Mouse (Mus musculus): ENCODE data around the gene Rfng. TPM values are rescaled to one million over a fixed set of nuclear protein-coding genes. Genes with fewer than 3 reads are reported as not detected.
A peak's percentile ranks its signal among the peaks of the same experiment; 100 is the strongest.

Gene Rfng
- polyA plus RNA-seq, 1 experiment from 2014 or later: 91.1 TPM

- Histone ChIP-seq H3K9ac (replicated peaks; ENCODE audit: low read depth, low read length) (peak overlapping the region; percentile 95), H3K27ac (ENCODE audit: low read depth, low read length) (peak overlapping the region; percentile 99), H3K27me3 (ENCODE audit: control insufficient read depth, insufficient read depth, low read length) (no peaks in the 10 kb centered on the region), H3K4me2 (ENCODE audit: low read depth, low read length) (peak overlapping the region; percentile 99), H3K4me3 (ENCODE audit: low read depth, low read length) (peak overlapping the region; percentile 84), H3K36me3 (ENCODE audit: control insufficient read depth, insufficient read depth, low read length) (peaks cover 3% of the 10 kb centered on the region), H3K4me1 (ENCODE audit: control insufficient read depth, insufficient read depth, low read length) (peaks cover 28% of the 10 kb centered on the region), H3K9me3 (ENCODE audit: control insufficient read depth, low read length) (no peaks in the 10 kb centered on the region)
- ATAC-seq (ENCODE audit: low read depth): no peak
- 52% methylated on average over 4 of the region's 4 CpGs for WGBS
Measured at GRCm38 (mm10) chr11:120825289-120825863, 41.4 kb upstream of the Rfng start.

- H3K4me3 ChIP-seq (ENCODE audit: low read depth, low read length): peak overlapping the region; percentile 84
- no peaks in the 10 kb centered on the region for H3K27me3 ChIP-seq (ENCODE audit: control insufficient read depth, insufficient read depth, low read length)
- peak overlapping the region; percentile 99 for H3K4me2 ChIP-seq (ENCODE audit: low read depth, low read length)
- H3K27ac ChIP-seq (ENCODE audit: low read depth, low read length): peak overlapping the region; percentile 99
- under 1% methylated on average over 21 of the region's 21 CpGs for WGBS
- ATAC-seq (ENCODE audit: low read depth): peak; percentile 62
- H3K4me1 ChIP-seq (ENCODE audit: control insufficient read depth, insufficient read depth, low read length): peaks cover 28% of the 10 kb centered on the region
- H3K9ac ChIP-seq (replicated peaks; ENCODE audit: low read depth, low read length): peak overlapping the region; percentile 95
- no peaks in the 10 kb centered on the region for H3K9me3 ChIP-seq (ENCODE audit: control insufficient read depth, low read length)
- peaks cover 9% of the 10 kb centered on the region for H3K36me3 ChIP-seq (ENCODE audit: control insufficient read depth, insufficient read depth, low read length)
Measured at GRCm38 (mm10) chr11:120824787-120825288, 40.8 kb upstream of the Rfng start.

GRCm38 (mm10) chr11:120823956-120824786 lies 40.2 kb upstream of the Rfng start, which contains the start of gene Fasn:
TSS of gene Fasn (minus strand) at chr11:120824547.
- Histone ChIP-seq H3K9ac (replicated peaks; ENCODE audit: low read depth, low read length) (peak within 1 kb of the TSS; percentile 95), H3K4me2 (ENCODE audit: low read depth, low read length) (peak within 1 kb of the TSS; percentile 99), H3K27me3 (ENCODE audit: control insufficient read depth, insufficient read depth, low read length) (no peaks in the 10 kb centered on the region), H3K4me1 (ENCODE audit: control insufficient read depth, insufficient read depth, low read length) (peaks cover 28% of the 10 kb centered on the region), H3K9me3 (ENCODE audit: control insufficient read depth, low read length) (no peaks in the 10 kb centered on the region), H3K36me3 (ENCODE audit: control insufficient read depth, insufficient read depth, low read length) (peaks cover 15% of the 10 kb centered on the region), H3K4me3 (ENCODE audit: low read depth, low read length) (peak within 1 kb of the TSS; percentile 84), H3K27ac (ENCODE audit: low read depth, low read length) (peak within 1 kb of the TSS; percentile 99)
- WGBS: under 1% methylated on average over 101 of the region's 109 CpGs
- ATAC-seq (ENCODE audit: low read depth): peak; percentile 92

- WGBS: under 1% methylated on average over 33 of the region's 40 CpGs
- Histone ChIP-seq H3K9me3 (ENCODE audit: control insufficient read depth, low read length) (no peaks in the 10 kb centered on the region), H3K4me2 (ENCODE audit: low read depth, low read length) (peak overlapping the region; percentile 99), H3K36me3 (ENCODE audit: control insufficient read depth, insufficient read depth, low read length) (peaks cover 22% of the 10 kb centered on the region), H3K9ac (replicated peaks; ENCODE audit: low read depth, low read length) (peak overlapping the region; percentile 95), H3K4me1 (ENCODE audit: control insufficient read depth, insufficient read depth, low read length) (peaks cover 28% of the 10 kb centered on the region), H3K27me3 (ENCODE audit: control insufficient read depth, insufficient read depth, low read length) (no peaks in the 10 kb centered on the region), H3K27ac (ENCODE audit: low read depth, low read length) (peak overlapping the region; percentile 99), H3K4me3 (ENCODE audit: low read depth, low read length) (peak overlapping the region; percentile 84)
- peak; percentile 42 for ATAC-seq (ENCODE audit: low read depth)
Measured at GRCm38 (mm10) chr11:120823551-120823947, 39.5 kb upstream of the Rfng start.

GRCm38 (mm10) chr11:120822831-120823550 lies 39.0 kb upstream of the Rfng start:
- no peaks in the 10 kb centered on the region for H3K27me3 ChIP-seq (ENCODE audit: control insufficient read depth, insufficient read depth, low read length)
- H3K4me3 ChIP-seq (ENCODE audit: low read depth, low read length): peak overlapping the region; percentile 84
- WGBS: 0% methylated on average over 14 of the region's 14 CpGs
- H3K36me3 ChIP-seq (ENCODE audit: control insufficient read depth, insufficient read depth, low read length): peaks cover 27% of the 10 kb centered on the region
- H3K4me1 ChIP-seq (ENCODE audit: control insufficient read depth, insufficient read depth, low read length): peaks cover 28% of the 10 kb centered on the region
- no peaks in the 10 kb centered on the region for H3K9me3 ChIP-seq (ENCODE audit: control insufficient read depth, low read length)
- peak overlapping the region; percentile 99 for H3K4me2 ChIP-seq (ENCODE audit: low read depth, low read length)
- no peak for ATAC-seq (ENCODE audit: low read depth)
- H3K9ac ChIP-seq (replicated peaks; ENCODE audit: low read depth, low read length): peak overlapping the region; percentile 95
- peak overlapping the region; percentile 99 for H3K27ac ChIP-seq (ENCODE audit: low read depth, low read length)

- Histone ChIP-seq H3K27ac (ENCODE audit: low read depth, low read length) (no peak overlapping the region), H3K4me1 (ENCODE audit: control insufficient read depth, insufficient read depth, low read length) (peaks cover 28% of the 10 kb centered on the region), H3K4me2 (ENCODE audit: low read depth, low read length) (peak overlapping the region; percentile 99), H3K27me3 (ENCODE audit: control insufficient read depth, insufficient read depth, low read length) (no peaks in the 10 kb centered on the region), H3K9ac (replicated peaks; ENCODE audit: low read depth, low read length) (peak overlapping the region; percentile 95), H3K36me3 (ENCODE audit: control insufficient read depth, insufficient read depth, low read length) (peaks cover 34% of the 10 kb centered on the region), H3K4me3 (ENCODE audit: low read depth, low read length) (peak overlapping the region; percentile 84), H3K9me3 (ENCODE audit: control insufficient read depth, low read length) (no peaks in the 10 kb centered on the region)
- 58% methylated on average over 4 of the region's 4 CpGs for WGBS
- ATAC-seq (ENCODE audit: low read depth): no peak
Measured at GRCm38 (mm10) chr11:120822321-120822720, 38.3 kb upstream of the Rfng start.

- Histone ChIP-seq H3K27me3 (ENCODE audit: control insufficient read depth, insufficient read depth, low read length) (no peaks in the 10 kb centered on the region), H3K4me3 (ENCODE audit: low read depth, low read length) (peak overlapping the region; percentile 13; the same call in 1 of the 2 replicates), H3K9ac (replicated peaks; ENCODE audit: low read depth, low read length) (0 out of 2 replicates have a peak overlapping the region, but pooled peaks have one; percentile 12), H3K9me3 (ENCODE audit: control insufficient read depth, low read length) (no peaks in the 10 kb centered on the region), H3K4me1 (ENCODE audit: control insufficient read depth, insufficient read depth, low read length) (peaks cover 28% of the 10 kb centered on the region), H3K36me3 (ENCODE audit: control insufficient read depth, insufficient read depth, low read length) (peaks cover 44% of the 10 kb centered on the region), H3K4me2 (ENCODE audit: low read depth, low read length) (peak overlapping the region; percentile 99), H3K27ac (ENCODE audit: low read depth, low read length) (no peak overlapping the region)
- 82% methylated on average over 14 of the region's 14 CpGs for WGBS
- no peak for ATAC-seq (ENCODE audit: low read depth)
Measured at GRCm38 (mm10) chr11:120821076-120821922, 37.3 kb upstream of the Rfng start.

- ATAC-seq (ENCODE audit: low read depth): no peak
- Histone ChIP-seq H3K9ac (replicated peaks; ENCODE audit: low read depth, low read length) (no peak overlapping the region), H3K36me3 (ENCODE audit: control insufficient read depth, insufficient read depth, low read length) (peaks cover 52% of the 10 kb centered on the region), H3K4me1 (ENCODE audit: control insufficient read depth, insufficient read depth, low read length) (peaks cover 28% of the 10 kb centered on the region), H3K9me3 (ENCODE audit: control insufficient read depth, low read length) (no peaks in the 10 kb centered on the region), H3K4me3 (ENCODE audit: low read depth, low read length) (no peak overlapping the region), H3K27me3 (ENCODE audit: control insufficient read depth, insufficient read depth, low read length) (no peaks in the 10 kb centered on the region), H3K4me2 (ENCODE audit: low read depth, low read length) (no peak overlapping the region), H3K27ac (ENCODE audit: low read depth, low read length) (no peak overlapping the region)
- 93% methylated on average over 14 of the region's 14 CpGs for WGBS
Measured at GRCm38 (mm10) chr11:120820546-120820945, 36.5 kb upstream of the Rfng start.

All from neural tube, embryonic 14.5 days (tissue).